Mouse (Mus musculus) thymus, adult 2 months (tissue): ENCODE measurements around the gene Sst. TPM values are rescaled to one million over a fixed set of nuclear protein-coding genes. Genes with fewer than 3 reads are reported as not detected.
A peak's percentile ranks its signal among the peaks of the same experiment; 100 is the strongest.

Source experiments
- DNase-seq: peaks from one replicate; pipeline ENCODE4 v3.0.0; 2021
- H3K27ac ChIP-seq: fragments of 200-500 bp; 2 replicates; pipeline ENCODE4 v1.5.1; 2012; ENCODE audit warnings: low read length, control low read depth; ENCODE audit not compliant: control insufficient read depth, insufficient read depth
- H3K27me3 ChIP-seq: fragments of 200-500 bp; 2 replicates; pipeline ENCODE4 v1.6.1; 2012; ENCODE audit warnings: mild to moderate bottlenecking, low read length, moderate library complexity, mixed read lengths; ENCODE audit not compliant: control insufficient read depth, insufficient read depth
- H3K36me3 ChIP-seq: fragments of 200-500 bp; 2 replicates; pipeline ENCODE4 v1.6.1; 2012; ENCODE audit warnings: mild to moderate bottlenecking, low read length, moderate library complexity; ENCODE audit not compliant: control insufficient read depth, insufficient read depth
- H3K4me1 ChIP-seq: fragments of 200-500 bp; replicated peaks from 2 replicates; pipeline ENCODE4 v1.6.1; 2012; ENCODE audit warnings: low read length; ENCODE audit not compliant: control insufficient read depth, insufficient read depth
- H3K4me3 ChIP-seq: fragments of 200-500 bp; 2 replicates; pipeline ENCODE4 v1.5.1; 2012; ENCODE audit warnings: mild to moderate bottlenecking, low read length, control low read depth, moderate library complexity; ENCODE audit not compliant: control insufficient read depth, insufficient read depth
- CTCF ChIP-seq: fragments of 200-500 bp; IDR thresholded peaks from 2 replicates; pipeline ENCODE4 v1.5.1; 2012; ENCODE audit warnings: mild to moderate bottlenecking, control low read depth, low read length, moderate library complexity, borderline replicate concordance; ENCODE audit not compliant: control insufficient read depth, poor library complexity, insufficient read depth; ENCODE audit errors: extremely low read depth
- POLR2A ChIP-seq: fragments of 200-500 bp; IDR thresholded peaks from 2 replicates; pipeline ENCODE4 v1.6.1; 2012; ENCODE audit warnings: mild to moderate bottlenecking, low read length, control low read depth, moderate library complexity; ENCODE audit not compliant: control insufficient read depth, poor library complexity, insufficient read depth; ENCODE audit errors: extremely low read depth
- WGBS: fragments of 180-500 bp; shearing (Covaris S2); methylation state at CpG from one replicate; pipeline ENCODE4 v1.1.7; 2018; 5-methylcytosine and 5-hydroxymethylcytosine counted together
- polyA plus RNA-seq: library from polyadenylated mRNA; depleted of rRNA; stranded (reverse); fragments of >200 nt; gene quantifications from 2 replicates; pipeline ENCODE4 v1.2.3, GENCODE M21; 2012

Sst gene
- polyA plus RNA-seq, 1 experiment: 3.4 TPM

- H3K27me3 ChIP-seq: no peaks in the 10 kb centered on the region
- H3K36me3 ChIP-seq: no peaks in the 10 kb centered on the region
- no peak for DNase-seq
- no peak overlapping the region for H3K4me3 ChIP-seq
- no peaks in the 10 kb centered on the region for H3K4me1 ChIP-seq
- no peak overlapping the region for H3K27ac ChIP-seq
- no peak for TF ChIP-seq POLR2A
- TF ChIP-seq CTCF: no peak
- 85% methylated on average over 7 of the region's 7 CpGs for WGBS
Measured at GRCm38 (mm10) chr16:23901411-23901810, 10.7 kb upstream of the Sst start.

- Histone ChIP-seq H3K27ac (no peak overlapping the region), H3K4me3 (no peak overlapping the region), H3K36me3 (no peaks in the 10 kb centered on the region), H3K27me3 (no peaks in the 10 kb centered on the region), H3K4me1 (no peaks in the 10 kb centered on the region)
- WGBS: 77% methylated on average over 4 of the region's 4 CpGs
- no peak for DNase-seq
- TF ChIP-seq CTCF: no peak
- TF ChIP-seq POLR2A: no peak
Measured at GRCm38 (mm10) chr16:23900061-23900460, 9.3 kb upstream of the Sst start.

GRCm38 (mm10) chr16:23898840-23899239 is 8.1 kb upstream of the Sst start:
- peak; percentile 74 for DNase-seq
- TF ChIP-seq CTCF (peak; percentile 66; the same call in 1 of the 2 replicates), POLR2A (no peak)
- Histone ChIP-seq H3K4me3 (no peak overlapping the region), H3K36me3 (no peaks in the 10 kb centered on the region), H3K27ac (no peak overlapping the region), H3K4me1 (no peaks in the 10 kb centered on the region), H3K27me3 (no peaks in the 10 kb centered on the region)
- 14% methylated on average over 12 of the region's 12 CpGs for WGBS

- Histone ChIP-seq H3K4me1 (no peaks in the 10 kb centered on the region), H3K27ac (no peak overlapping the region), H3K27me3 (no peaks in the 10 kb centered on the region), H3K36me3 (no peaks in the 10 kb centered on the region), H3K4me3 (no peak overlapping the region)
- DNase-seq: peak; percentile 60
- TF ChIP-seq CTCF: no peak
- TF ChIP-seq POLR2A: no peak
- 7% methylated on average over 15 of the region's 15 CpGs for WGBS
Measured at GRCm38 (mm10) chr16:23897984-23898586, 7.3 kb upstream of the Sst start.

GRCm38 (mm10) chr16:23897486-23897885 is 6.7 kb upstream of the Sst start:
- no peaks in the 10 kb centered on the region for H3K4me1 ChIP-seq
- H3K4me3 ChIP-seq: no peak overlapping the region
- no peaks in the 10 kb centered on the region for H3K36me3 ChIP-seq
- H3K27ac ChIP-seq: no peak overlapping the region
- H3K27me3 ChIP-seq: no peaks in the 10 kb centered on the region
- TF ChIP-seq POLR2A (no peak), CTCF (no peak)
- 59% methylated on average over 5 of the region's 5 CpGs for WGBS
- no peak for DNase-seq

- H3K36me3 ChIP-seq: no peaks in the 10 kb centered on the region
- TF ChIP-seq CTCF (no peak), POLR2A (no peak)
- no peaks in the 10 kb centered on the region for H3K27me3 ChIP-seq
- H3K4me1 ChIP-seq: no peaks in the 10 kb centered on the region
- no peak for DNase-seq
- H3K27ac ChIP-seq: no peak overlapping the region
- H3K4me3 ChIP-seq: no peak overlapping the region
- 95% methylated on average over 3 of the region's 3 CpGs for WGBS
Measured at GRCm38 (mm10) chr16:23895135-23895534, 4.4 kb upstream of the Sst start.

GRCm38 (mm10) chr16:23890151-23890550 is 607 bp downstream of the Sst start:
- 0 out of 2 replicates have a peak, but pooled peaks cover 1% of the 10 kb centered on the region for H3K27me3 ChIP-seq
- TF ChIP-seq POLR2A (no peak), CTCF (no peak)
- no peak overlapping the region for H3K4me3 ChIP-seq
- 11% methylated on average over 9 of the region's 9 CpGs for WGBS
- no peak overlapping the region for H3K27ac ChIP-seq
- DNase-seq: no peak
- no peaks in the 10 kb centered on the region for H3K36me3 ChIP-seq
- no peaks in the 10 kb centered on the region for H3K4me1 ChIP-seq
